Mouse (Mus musculus) naive thymus-derived CD4-positive, alpha-beta T cell, adult 2 months (primary cell): ENCODE data around the gene Slc35c2.

Experiments
- DNase-seq: peaks from one replicate; pipeline ENCODE4 v3.0.0-alpha.2; 2011; ENCODE audit warnings: low read depth

Slc35c2 gene

GRCm38 (mm10) chr2:165275124-165275640, 12.5 kb downstream of the Slc35c2 start:
- no peak for DNase-seq

GRCm38 (mm10) chr2:165273589-165273988, 14.1 kb downstream of the Slc35c2 start:
- DNase-seq: no peak

GRCm38 (mm10) chr2:165271326-165271725, 16.3 kb downstream of the Slc35c2 start:
- DNase-seq: no peak

GRCm38 (mm10) chr2:165270858-165271257, 16.8 kb downstream of the Slc35c2 start:
- no peak for DNase-seq

- DNase-seq: no peak
These were observed 20.9 kb downstream of the Slc35c2 start for GRCm38 (mm10) chr2:165266739-165267138.

- no peak for DNase-seq
These were observed 23.8 kb downstream of the Slc35c2 start for GRCm38 (mm10) chr2:165263861-165264260.

GRCm38 (mm10) chr2:165262274-165262990, 25.2 kb downstream of the Slc35c2 start:
- DNase-seq: no peak

GRCm38 (mm10) chr2:165259859-165260258, 27.8 kb downstream of the Slc35c2 start:
- no peak for DNase-seq

GRCm38 (mm10) chr2:165258321-165258720, 29.3 kb downstream of the Slc35c2 start:
- no peak for DNase-seq

- no peak for DNase-seq
These were observed 30.4 kb downstream of the Slc35c2 start for GRCm38 (mm10) chr2:165257151-165257834.

- DNase-seq: no peak
These were observed 31.5 kb downstream of the Slc35c2 start for GRCm38 (mm10) chr2:165256213-165256612.

GRCm38 (mm10) chr2:165253867-165254266, 33.8 kb downstream of the Slc35c2 start:
- no peak for DNase-seq

- DNase-seq: no peak
These were observed 34.4 kb downstream of the Slc35c2 start for GRCm38 (mm10) chr2:165253269-165253668.

GRCm38 (mm10) chr2:165252801-165253200, 34.9 kb downstream of the Slc35c2 start:
- DNase-seq: no peak

- DNase-seq: no peak
These were observed 35.3 kb downstream of the Slc35c2 start for GRCm38 (mm10) chr2:165252381-165252780.

GRCm38 (mm10) chr2:165250903-165251302, 36.8 kb downstream of the Slc35c2 start:
- no peak for DNase-seq

- DNase-seq: no peak
These were observed 38.7 kb downstream of the Slc35c2 start for GRCm38 (mm10) chr2:165248967-165249366.

- DNase-seq: no peak
These were observed 41.3 kb downstream of the Slc35c2 start for GRCm38 (mm10) chr2:165246349-165246748.

- no peak for DNase-seq
These were observed 44.4 kb downstream of the Slc35c2 start for GRCm38 (mm10) chr2:165243122-165243720.

GRCm38 (mm10) chr2:165242575-165242974, 45.1 kb downstream of the Slc35c2 start:
- no peak for DNase-seq

- no peak for DNase-seq
These were observed 45.9 kb downstream of the Slc35c2 start for GRCm38 (mm10) chr2:165241786-165242185.

GRCm38 (mm10) chr2:165240371-165240770, 47.3 kb downstream of the Slc35c2 start:
- no peak for DNase-seq
